Mouse (Mus musculus): ENCODE results near the gene Spon1. TPM values are rescaled to one million over a fixed set of nuclear protein-coding genes. Genes with fewer than 3 reads are reported as not detected.

Spon1 gene
- polyA plus RNA-seq, 1 experiment from 2014 or later, result 72.9 TPM

DNA sequence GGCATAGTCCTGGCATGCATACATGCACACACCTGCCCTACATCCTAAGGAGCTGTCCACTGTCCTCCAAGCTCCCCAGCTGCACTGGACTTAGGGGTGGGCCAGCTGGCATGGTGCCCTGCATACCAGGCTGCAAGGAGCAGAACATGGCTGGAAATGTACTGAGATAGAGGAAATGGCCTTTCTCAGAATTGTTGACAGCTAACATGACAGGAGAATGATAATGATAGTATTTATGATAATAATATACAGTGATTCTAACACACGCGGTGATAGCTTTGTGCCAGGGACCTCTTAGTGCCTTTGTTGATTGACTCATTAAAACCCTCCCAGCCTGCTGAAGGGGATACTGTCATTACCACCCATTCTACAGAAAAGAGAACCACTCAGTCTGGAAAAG, 54.4 kb downstream of the Spon1 start:
- H3K36me3 ChIP-seq, result no peaks in the 10 kb centered on the region
- 14% methylated on average over 2 of the region's 2 CpGs for WGBS
- no peaks in the 10 kb centered on the region for H3K27me3 ChIP-seq (replicated peaks)
- ATAC-seq (ENCODE audit: extremely low read depth, insufficient number of reproducible peaks, low FRiP score, low TSS enrichment), result peak; percentile 72
- H3K4me2 ChIP-seq, result no peak overlapping the region
- H3K9ac ChIP-seq, result no peak overlapping the region
- peak overlapping the region; percentile 70 for H3K27ac ChIP-seq (replicated peaks)
- peaks cover 92% of the 10 kb centered on the region for H3K4me1 ChIP-seq
- no peaks in the 10 kb centered on the region for H3K9me3 ChIP-seq
- H3K4me3 ChIP-seq, result no peak overlapping the region

DNA sequence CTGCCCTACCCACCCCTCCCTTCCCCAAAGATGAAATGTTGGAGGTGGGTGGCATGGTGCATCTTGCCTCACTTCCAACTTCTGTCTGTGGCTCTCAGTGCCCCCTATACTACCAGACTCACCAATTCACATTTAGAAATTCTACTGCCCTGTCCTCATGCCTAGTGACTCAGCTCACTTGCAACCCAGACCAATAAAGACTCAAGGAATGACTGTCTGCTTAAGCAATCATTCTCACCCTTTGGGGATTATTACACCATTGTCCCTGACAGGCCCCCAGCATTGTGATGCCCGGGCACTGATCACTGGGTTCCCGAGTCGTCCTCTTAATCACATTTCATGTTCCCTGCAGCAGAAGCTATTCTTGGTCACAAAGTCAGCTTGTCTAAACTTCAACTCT, 57.2 kb downstream of the Spon1 start:
- H3K9me3 ChIP-seq, result no peaks in the 10 kb centered on the region
- no peaks in the 10 kb centered on the region for H3K36me3 ChIP-seq
- no peaks in the 10 kb centered on the region for H3K27me3 ChIP-seq (replicated peaks)
- peak overlapping the region; percentile 21; the same call in 1 of the 2 replicates for H3K27ac ChIP-seq (replicated peaks)
- no peak for ATAC-seq (ENCODE audit: extremely low read depth, insufficient number of reproducible peaks, low FRiP score, low TSS enrichment)
- no peak overlapping the region for H3K4me3 ChIP-seq
- H3K9ac ChIP-seq, result no peak overlapping the region
- WGBS, result 11% methylated on average over 3 of the region's 3 CpGs
- peaks cover 92% of the 10 kb centered on the region for H3K4me1 ChIP-seq
- no peak overlapping the region for H3K4me2 ChIP-seq

DNA sequence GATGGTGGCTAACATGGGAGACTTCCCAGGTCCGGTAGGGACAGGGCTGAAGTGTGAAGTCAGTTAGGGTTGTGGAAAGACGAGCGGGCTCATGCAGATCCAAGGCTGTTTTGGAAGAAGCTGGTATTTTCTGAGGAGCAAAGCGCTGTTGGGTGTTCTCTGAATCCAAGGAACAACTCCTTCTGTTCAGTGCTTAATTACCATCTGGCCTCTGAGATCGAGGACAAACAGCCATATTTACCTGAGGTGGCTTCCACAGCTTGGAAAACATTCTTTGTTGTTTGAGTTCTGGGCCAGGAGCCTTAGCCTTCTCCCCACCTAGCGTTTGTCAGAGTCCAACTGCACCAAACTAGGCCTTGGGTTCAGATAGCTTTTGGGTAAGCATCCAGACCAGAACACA, 58.9 kb downstream of the Spon1 start:
- H3K4me3 ChIP-seq, result no peak overlapping the region
- no peak for ATAC-seq (ENCODE audit: extremely low read depth, insufficient number of reproducible peaks, low FRiP score, low TSS enrichment)
- 80% methylated on average over 6 of the region's 6 CpGs for WGBS
- no peaks in the 10 kb centered on the region for H3K27me3 ChIP-seq (replicated peaks)
- no peaks in the 10 kb centered on the region for H3K36me3 ChIP-seq
- H3K9ac ChIP-seq, result no peak overlapping the region
- H3K9me3 ChIP-seq, result no peaks in the 10 kb centered on the region
- H3K27ac ChIP-seq (replicated peaks), result no peak overlapping the region
- H3K4me2 ChIP-seq, result no peak overlapping the region
- peaks cover 84% of the 10 kb centered on the region for H3K4me1 ChIP-seq

DNA sequence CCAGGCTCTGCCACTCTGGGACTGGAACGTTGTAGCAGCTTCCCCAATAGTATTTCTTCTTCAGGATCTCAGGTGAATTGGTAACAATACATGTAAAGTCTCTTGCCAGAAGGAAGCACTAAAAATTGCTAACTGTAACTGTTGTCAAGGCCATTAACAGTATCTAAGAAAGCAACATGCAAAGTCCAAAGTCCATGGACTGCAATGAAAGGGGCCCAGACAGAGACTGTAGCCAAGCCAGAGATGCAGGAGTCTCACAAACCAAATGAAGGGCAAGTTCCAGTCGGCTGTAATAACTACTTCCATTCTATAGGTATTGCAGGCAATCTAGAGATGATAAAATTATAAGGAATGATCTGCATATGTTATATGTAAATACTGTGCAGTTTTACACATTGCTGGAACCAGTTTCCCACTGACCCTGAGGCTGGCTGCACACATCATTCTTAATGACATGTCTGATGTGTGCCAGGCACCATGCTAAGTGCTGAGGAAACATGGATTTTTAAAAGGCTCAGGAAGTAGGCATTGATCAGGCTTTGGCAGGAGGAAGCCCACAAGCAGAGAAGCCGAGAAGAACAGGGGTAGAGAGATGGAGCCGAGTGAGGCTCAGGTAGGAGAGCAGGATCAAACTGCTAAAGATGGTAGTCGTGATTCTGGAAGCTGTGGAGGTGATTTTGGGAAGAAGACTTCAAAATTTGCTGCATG, 59.9 kb downstream of the Spon1 start:
- WGBS, result 55% methylated on average over 5 of the region's 5 CpGs
- no peaks in the 10 kb centered on the region for H3K36me3 ChIP-seq
- no peak for ATAC-seq (ENCODE audit: extremely low read depth, insufficient number of reproducible peaks, low FRiP score, low TSS enrichment)

DNA sequence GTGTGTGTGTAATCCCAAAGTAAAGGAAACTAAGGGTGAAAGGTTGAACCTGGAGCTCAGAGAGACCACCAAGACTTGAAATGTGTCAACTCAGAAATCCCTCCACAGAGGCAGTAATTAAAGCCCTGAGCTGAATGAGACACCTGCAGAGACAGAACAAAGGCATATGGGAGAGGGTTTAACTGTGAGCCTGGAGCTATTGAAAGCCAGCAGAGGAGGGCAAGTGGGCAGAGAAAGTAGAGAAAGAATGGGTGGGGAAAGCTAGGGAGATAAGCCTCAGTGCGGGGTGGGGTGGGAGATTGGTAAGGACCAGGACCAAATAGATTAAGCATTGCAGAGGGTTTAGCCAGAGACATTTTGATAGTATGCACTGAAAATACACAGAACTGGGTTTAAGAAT, 60.7 kb downstream of the Spon1 start:
- Histone ChIP-seq H3K27ac (replicated peaks) (peak overlapping the region; percentile 48), H3K4me1 (peaks cover 66% of the 10 kb centered on the region), H3K4me3 (no peak overlapping the region), H3K9me3 (no peaks in the 10 kb centered on the region), H3K9ac (no peak overlapping the region), H3K36me3 (no peaks in the 10 kb centered on the region), H3K4me2 (peak overlapping the region; percentile 41), H3K27me3 (replicated peaks) (no peaks in the 10 kb centered on the region)
- ATAC-seq (ENCODE audit: extremely low read depth, insufficient number of reproducible peaks, low FRiP score, low TSS enrichment), result no peak
- 12% methylated on average over 1 of the region's 1 CpGs for WGBS

More for the DNA sequence above, 59.9 kb downstream of the Spon1 start:
- H3K4me1 ChIP-seq, result peaks cover 74% of the 10 kb centered on the region
- H3K27ac ChIP-seq (replicated peaks), result no peak overlapping the region
- no peak overlapping the region for H3K4me3 ChIP-seq
- H3K9me3 ChIP-seq, result no peaks in the 10 kb centered on the region
- no peak overlapping the region for H3K9ac ChIP-seq
- no peaks in the 10 kb centered on the region for H3K27me3 ChIP-seq (replicated peaks)
- H3K4me2 ChIP-seq, result no peak overlapping the region

DNA sequence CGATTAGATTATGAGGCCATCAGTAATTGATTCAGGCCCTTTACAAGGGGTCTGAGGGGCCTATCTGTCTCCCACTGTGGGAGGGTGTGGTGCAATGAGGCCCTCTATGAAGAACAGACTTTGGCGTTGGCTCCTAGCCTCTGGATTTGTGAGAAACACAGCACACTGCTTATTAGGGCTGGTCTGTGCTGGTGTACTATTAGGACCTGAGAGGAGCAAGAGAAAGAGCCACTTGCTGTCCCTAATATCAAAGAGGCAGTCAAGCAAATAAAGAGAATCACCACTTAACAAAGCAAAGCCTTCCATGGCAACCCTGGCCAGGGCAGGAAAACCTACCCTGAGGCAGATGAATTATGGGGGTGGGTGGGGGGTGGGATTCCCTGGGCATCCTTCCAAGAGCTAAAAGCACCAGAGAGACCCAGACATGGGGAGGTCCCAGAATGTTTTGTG, 62.3 kb downstream of the Spon1 start:
- 54% methylated on average over 2 of the region's 2 CpGs for WGBS
- Histone ChIP-seq H3K9ac (no peak overlapping the region), H3K4me2 (no peak overlapping the region), H3K9me3 (no peaks in the 10 kb centered on the region), H3K27me3 (replicated peaks) (no peaks in the 10 kb centered on the region), H3K27ac (replicated peaks) (0 out of 2 replicates have a peak overlapping the region, but pooled peaks have one; percentile 1), H3K4me1 (peaks cover 58% of the 10 kb centered on the region), H3K4me3 (no peak overlapping the region), H3K36me3 (no peaks in the 10 kb centered on the region)
- no peak for ATAC-seq (ENCODE audit: extremely low read depth, insufficient number of reproducible peaks, low FRiP score, low TSS enrichment)

DNA sequence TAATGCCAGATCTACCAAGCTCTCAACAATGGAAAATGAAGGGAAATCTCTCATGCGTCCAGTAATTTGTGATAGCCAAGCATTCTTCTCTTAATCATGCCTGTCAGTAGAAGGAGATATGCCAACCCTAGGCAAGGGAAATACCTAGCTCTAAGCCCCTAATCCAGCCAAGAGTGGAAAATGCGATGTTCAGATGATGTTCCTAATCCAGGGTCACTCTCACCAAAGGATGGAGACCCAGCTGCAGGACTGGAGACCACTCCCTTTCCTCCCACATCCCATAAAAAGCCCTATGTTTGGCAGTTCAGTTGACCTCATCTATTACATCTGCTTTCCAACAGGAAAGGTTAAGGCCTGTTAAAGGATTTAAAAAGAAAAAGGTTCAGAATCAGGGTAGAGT, 62.8 kb downstream of the Spon1 start:
- no peak for ATAC-seq (ENCODE audit: extremely low read depth, insufficient number of reproducible peaks, low FRiP score, low TSS enrichment)
- Histone ChIP-seq H3K4me1 (peaks cover 53% of the 10 kb centered on the region), H3K27ac (replicated peaks) (0 out of 2 replicates have a peak overlapping the region, but pooled peaks have one; percentile 1), H3K4me3 (no peak overlapping the region), H3K9ac (no peak overlapping the region), H3K4me2 (no peak overlapping the region), H3K36me3 (no peaks in the 10 kb centered on the region), H3K9me3 (peaks cover 4% of the 10 kb centered on the region; the same call in 1 of the 2 replicates), H3K27me3 (replicated peaks) (no peaks in the 10 kb centered on the region)
- 63% methylated on average over 2 of the region's 2 CpGs for WGBS

DNA sequence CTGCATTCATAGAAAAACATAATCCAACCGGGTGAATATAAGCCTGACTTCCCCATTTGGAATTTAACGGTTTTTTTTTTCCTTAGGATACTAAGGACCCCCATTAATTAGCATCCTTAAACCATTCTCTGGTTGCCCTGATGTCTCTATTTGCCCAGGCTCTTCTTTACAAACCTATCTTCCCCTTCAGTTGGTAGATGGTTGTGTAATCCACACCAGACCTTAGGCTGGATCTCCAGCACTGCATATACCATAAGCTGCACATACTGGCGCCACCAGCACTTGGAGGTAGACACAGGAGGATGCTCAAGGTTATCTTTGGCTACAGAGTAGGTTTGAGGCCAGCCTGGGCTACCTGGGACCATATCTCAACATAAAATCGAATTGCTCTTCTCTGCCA, 71.4 kb downstream of the Spon1 start:
- Histone ChIP-seq H3K4me2 (no peak overlapping the region), H3K27me3 (replicated peaks) (no peaks in the 10 kb centered on the region), H3K27ac (replicated peaks) (no peak overlapping the region), H3K9ac (no peak overlapping the region), H3K4me1 (no peaks in the 10 kb centered on the region), H3K4me3 (no peak overlapping the region), H3K9me3 (peaks cover 4% of the 10 kb centered on the region; the same call in 1 of the 2 replicates), H3K36me3 (peaks cover 12% of the 10 kb centered on the region)
- no peak for ATAC-seq (ENCODE audit: extremely low read depth, insufficient number of reproducible peaks, low FRiP score, low TSS enrichment)
- 79% methylated on average over 4 of the region's 4 CpGs for WGBS

DNA sequence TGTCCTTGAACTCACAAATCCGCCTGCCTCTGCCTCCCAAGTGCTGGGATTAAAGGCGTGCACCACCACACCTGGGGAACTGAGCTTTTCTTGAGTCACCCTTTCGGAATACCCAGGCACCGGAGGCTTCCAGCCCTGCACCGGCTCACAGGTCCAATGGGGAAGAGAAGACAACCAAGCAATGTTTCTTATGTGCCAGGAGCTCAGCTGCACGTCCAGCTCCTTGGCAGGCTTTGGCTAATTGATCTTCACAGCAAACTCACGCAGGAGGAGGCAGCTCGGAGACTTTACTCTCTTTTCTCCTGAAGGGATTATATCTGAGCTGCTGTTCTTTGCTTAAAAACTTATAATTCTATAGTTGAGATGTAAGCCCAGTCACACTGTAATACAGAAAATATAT, 73.6 kb downstream of the Spon1 start:
- Histone ChIP-seq H3K9ac (no peak overlapping the region), H3K4me3 (no peak overlapping the region), H3K27ac (replicated peaks) (no peak overlapping the region), H3K4me2 (no peak overlapping the region), H3K27me3 (replicated peaks) (no peaks in the 10 kb centered on the region), H3K36me3 (peaks cover 12% of the 10 kb centered on the region), H3K4me1 (no peaks in the 10 kb centered on the region), H3K9me3 (no peaks in the 10 kb centered on the region)
- WGBS, result 79% methylated on average over 8 of the region's 8 CpGs
- ATAC-seq (ENCODE audit: extremely low read depth, insufficient number of reproducible peaks, low FRiP score, low TSS enrichment), result no peak

DNA sequence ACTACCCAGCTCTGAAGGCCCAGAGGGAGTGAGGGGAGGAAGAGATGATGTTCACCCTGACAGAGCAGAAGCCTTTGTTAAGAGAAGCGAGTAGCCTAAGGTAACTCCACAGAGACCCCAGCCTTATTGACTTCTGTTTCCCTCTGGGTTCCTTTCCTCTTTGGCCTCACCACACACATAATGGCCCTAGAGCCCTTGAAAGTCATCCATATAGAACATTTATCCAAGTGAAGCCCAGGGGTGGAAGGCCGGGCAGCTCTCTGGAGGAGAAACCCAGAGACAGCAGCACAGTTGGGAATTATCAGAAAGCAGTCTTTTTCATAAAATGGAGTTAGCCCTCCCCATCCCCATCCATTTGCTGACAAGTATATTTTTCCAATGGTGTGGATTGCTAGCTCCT, 75.7 kb downstream of the Spon1 start:
- 79% methylated on average over 2 of the region's 2 CpGs for WGBS
- Histone ChIP-seq H3K4me1 (peaks cover 15% of the 10 kb centered on the region), H3K36me3 (peaks cover 12% of the 10 kb centered on the region), H3K9ac (no peak overlapping the region), H3K9me3 (no peaks in the 10 kb centered on the region), H3K27me3 (replicated peaks) (no peaks in the 10 kb centered on the region), H3K4me3 (no peak overlapping the region), H3K27ac (replicated peaks) (0 out of 2 replicates have a peak overlapping the region, but pooled peaks have one; percentile 8), H3K4me2 (no peak overlapping the region)
- no peak for ATAC-seq (ENCODE audit: extremely low read depth, insufficient number of reproducible peaks, low FRiP score, low TSS enrichment)

DNA sequence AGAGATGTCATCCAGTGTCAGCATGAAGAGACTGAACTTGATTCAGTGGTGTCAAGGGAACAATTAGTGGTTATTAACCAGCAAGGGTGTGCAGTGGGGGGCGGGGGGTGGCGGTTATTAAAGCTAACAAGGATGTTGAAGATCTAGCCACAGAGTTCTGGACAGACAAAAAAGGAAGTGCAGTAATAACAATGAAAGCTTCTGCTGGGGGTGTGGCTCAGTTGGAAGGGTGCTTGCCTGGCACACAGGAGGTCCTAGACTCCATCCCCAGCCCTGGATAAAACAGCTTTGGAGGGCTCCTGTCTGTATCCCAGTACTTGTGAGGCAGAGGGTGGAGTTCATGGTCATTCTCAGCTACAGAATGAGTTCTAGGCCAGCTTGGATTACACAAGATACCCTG, 77.4 kb downstream of the Spon1 start:
- 73% methylated on average over 2 of the region's 2 CpGs for WGBS
- no peak for ATAC-seq (ENCODE audit: extremely low read depth, insufficient number of reproducible peaks, low FRiP score, low TSS enrichment)

DNA sequence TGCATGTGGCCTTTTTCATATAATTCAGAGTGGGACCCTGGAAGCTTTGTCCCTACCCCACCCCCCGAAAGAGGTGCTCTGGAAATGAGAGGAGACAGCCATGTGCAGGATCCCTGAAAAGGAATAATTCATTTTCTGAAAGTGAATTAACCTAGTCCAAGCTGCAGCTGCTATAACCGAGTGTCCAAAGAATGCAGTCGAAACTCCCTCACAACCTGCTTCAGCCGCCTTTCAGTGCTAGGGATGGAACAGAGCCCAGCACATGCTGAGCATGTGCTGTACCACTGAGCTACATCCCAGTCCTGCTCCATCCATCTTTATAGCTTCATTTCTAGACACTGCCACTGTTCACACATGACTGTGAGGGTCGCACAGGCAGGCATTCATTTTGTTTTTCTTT, 79.4 kb downstream of the Spon1 start:
- H3K4me3 ChIP-seq, result no peak overlapping the region
- H3K27ac ChIP-seq (replicated peaks), result 0 out of 2 replicates have a peak overlapping the region, but pooled peaks have one; percentile 6
- no peak overlapping the region for H3K4me2 ChIP-seq
- H3K36me3 ChIP-seq, result no peaks in the 10 kb centered on the region
- no peaks in the 10 kb centered on the region for H3K27me3 ChIP-seq (replicated peaks)
- WGBS, result 66% methylated on average over 5 of the region's 5 CpGs
- no peaks in the 10 kb centered on the region for H3K9me3 ChIP-seq
- no peak for ATAC-seq (ENCODE audit: extremely low read depth, insufficient number of reproducible peaks, low FRiP score, low TSS enrichment)
- no peak overlapping the region for H3K9ac ChIP-seq
- peaks cover 26% of the 10 kb centered on the region for H3K4me1 ChIP-seq

More for the DNA sequence above, 77.4 kb downstream of the Spon1 start:
- no peak overlapping the region for H3K9ac ChIP-seq
- H3K9me3 ChIP-seq, result no peaks in the 10 kb centered on the region
- H3K4me3 ChIP-seq, result no peak overlapping the region
- H3K4me1 ChIP-seq, result peaks cover 26% of the 10 kb centered on the region
- no peak overlapping the region for H3K4me2 ChIP-seq
- no peaks in the 10 kb centered on the region for H3K27me3 ChIP-seq (replicated peaks)
- peaks cover under 1% of the 10 kb centered on the region; the same call in 1 of the 2 replicates for H3K36me3 ChIP-seq
- H3K27ac ChIP-seq (replicated peaks), result no peak overlapping the region
